Mouse (Mus musculus): ENCODE measurements at regions not wholly inside any gene's neighbourhood (a gene's known extent, or its start where the extent isn't known, plus 50 kb on each side); places are given as distances from the start of the nearest gene placed in this dataset.

DNA sequence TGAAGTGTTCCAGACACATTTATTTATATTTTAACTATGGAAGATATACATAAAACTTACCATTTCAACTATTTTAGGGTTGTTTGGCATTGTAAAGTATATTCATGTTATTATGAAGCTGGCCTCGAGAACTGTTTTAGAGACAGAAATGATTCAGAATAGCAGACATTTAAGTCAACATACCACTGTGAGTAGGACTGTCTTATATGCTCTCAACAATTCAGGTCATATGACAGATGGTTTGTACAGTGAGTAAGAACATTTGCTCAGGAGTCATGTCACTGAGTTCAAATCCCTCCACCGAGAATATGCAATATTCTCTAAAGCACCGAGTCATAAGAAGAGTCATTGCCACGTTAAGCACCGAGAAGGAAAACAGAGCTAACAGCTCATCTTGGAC, 290.6 kb downstream of the Lmx1a start:
- no peaks in the 10 kb centered on the region for H3K9me3 ChIP-seq (replicated peaks; ENCODE audit: insufficient read depth, low read length)
- TF ChIP-seq JUND (IDR thresholded peaks at IDR 0.05; ENCODE audit: low read depth, low read length), result no peak
- DNase-seq (ENCODE audit: low read depth, low spot score), result no peak
- no peaks in the 10 kb centered on the region for H3K27me3 ChIP-seq (ENCODE audit: control insufficient read depth in 1 of 2, insufficient read depth in 2 of 2, low read length in 2 of 2)
- no peak overlapping the region for H3K27ac ChIP-seq (ENCODE audit: control insufficient read depth, low read depth, low read length)
- no peak overlapping the region for H3K4me3 ChIP-seq (ENCODE audit: control insufficient read depth in 1 of 2, insufficient read depth in 1 of 2, low read depth in 2 of 2, low read length in 2 of 2)
- no peaks in the 10 kb centered on the region for H3K36me3 ChIP-seq (ENCODE audit: control insufficient read depth in 1 of 2, insufficient read depth in 2 of 2, low read length in 2 of 2)
- H3K9ac ChIP-seq (ENCODE audit: control insufficient read depth, low read depth, low read length, poor library complexity, severe bottlenecking), result no peak overlapping the region
- no peaks in the 10 kb centered on the region for H3K79me2 ChIP-seq (ENCODE audit: control insufficient read depth, insufficient read depth, low read length, poor library complexity)
- H3K4me1 ChIP-seq (ENCODE audit: control insufficient read depth in 1 of 2, insufficient read depth in 2 of 2, low read length in 2 of 2), result no peaks in the 10 kb centered on the region

- H3K9me3 ChIP-seq (replicated peaks; ENCODE audit: insufficient read depth, low read length), result no peaks in the 10 kb centered on the region
- TF ChIP-seq BHLHE40 (IDR thresholded peaks at IDR 0.05; ENCODE audit: borderline replicate concordance, low read depth, low read length) (no peak), POLR2AphosphoS5 (IDR thresholded peaks at IDR 0.05; ENCODE audit: borderline replicate concordance, low read depth, low read length) (no peak), CHD1 (IDR thresholded peaks at IDR 0.05; ENCODE audit: low read depth, low read length) (no peak), GATA1 (IDR thresholded peaks at IDR 0.05; ENCODE audit: low read depth, low read length) (no peak), RAD21 (IDR thresholded peaks at IDR 0.05; ENCODE audit: low read depth, low read length) (no peak), ETS1 (IDR thresholded peaks at IDR 0.05; ENCODE audit: low read depth, low read length) (no peak), ZMIZ1 (IDR thresholded peaks at IDR 0.05; ENCODE audit: low read depth, low read length) (no peak), MAZ (IDR thresholded peaks at IDR 0.05; ENCODE audit: low read depth, low read length) (no peak), JUND (IDR thresholded peaks at IDR 0.05; ENCODE audit: low read depth, low read length) (no peak), MYB (IDR thresholded peaks at IDR 0.05; ENCODE audit: low read depth, low read length) (no peak)
- no peaks in the 10 kb centered on the region for H3K79me2 ChIP-seq (ENCODE audit: control insufficient read depth, insufficient read depth, low read length, poor library complexity)
- no peak for DNase-seq (ENCODE audit: low read depth, low spot score)
- H3K36me3 ChIP-seq (ENCODE audit: control insufficient read depth in 1 of 2, insufficient read depth in 2 of 2, low read length in 2 of 2), result no peaks in the 10 kb centered on the region
- H3K4me1 ChIP-seq (ENCODE audit: control insufficient read depth in 1 of 2, insufficient read depth in 2 of 2, low read length in 2 of 2), result no peaks in the 10 kb centered on the region
- H3K27me3 ChIP-seq (ENCODE audit: control insufficient read depth in 1 of 2, insufficient read depth in 2 of 2, low read length in 2 of 2), result no peaks in the 10 kb centered on the region
- no peak overlapping the region for H3K4me3 ChIP-seq (ENCODE audit: control insufficient read depth in 1 of 2, insufficient read depth in 1 of 2, low read depth in 2 of 2, low read length in 2 of 2)
- no peak overlapping the region for H3K27ac ChIP-seq (ENCODE audit: control insufficient read depth, low read depth, low read length)
- no peak overlapping the region for H3K9ac ChIP-seq (ENCODE audit: control insufficient read depth, low read depth, low read length, poor library complexity, severe bottlenecking)
These were observed 292.3 kb downstream of the Lmx1a start for GRCm38 (mm10) chr1:167981292-167981691.

DNA sequence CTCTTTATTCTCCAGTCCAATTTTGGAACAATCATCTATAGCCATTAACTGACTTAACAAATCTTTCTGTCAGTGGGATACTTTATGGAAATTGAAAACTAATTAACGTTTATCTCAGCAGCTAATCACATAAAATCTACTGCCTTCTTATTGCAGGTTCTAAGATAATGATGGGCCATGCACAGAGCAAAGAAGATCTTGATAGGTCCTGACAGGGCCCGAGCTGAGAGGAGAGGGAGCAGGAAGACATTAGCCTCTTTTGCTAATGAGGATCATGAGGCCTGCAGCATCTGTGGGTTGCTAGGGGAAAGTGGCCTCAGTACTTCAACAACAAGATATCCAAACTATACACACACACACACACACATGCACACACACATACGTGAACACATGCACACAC, 318.4 kb downstream of the Lmx1a start:
- Histone ChIP-seq H3K27ac (ENCODE audit: control insufficient read depth, low read depth, low read length) (no peak overlapping the region), H3K4me3 (ENCODE audit: control insufficient read depth in 1 of 2, insufficient read depth in 1 of 2, low read depth in 2 of 2, low read length in 2 of 2) (no peak overlapping the region), H3K79me2 (ENCODE audit: control insufficient read depth, insufficient read depth, low read length, poor library complexity) (no peaks in the 10 kb centered on the region), H3K27me3 (ENCODE audit: control insufficient read depth in 1 of 2, insufficient read depth in 2 of 2, low read length in 2 of 2) (no peaks in the 10 kb centered on the region), H3K36me3 (ENCODE audit: control insufficient read depth in 1 of 2, insufficient read depth in 2 of 2, low read length in 2 of 2) (no peaks in the 10 kb centered on the region), H3K9me3 (replicated peaks; ENCODE audit: insufficient read depth, low read length) (no peaks in the 10 kb centered on the region), H3K4me1 (ENCODE audit: control insufficient read depth in 1 of 2, insufficient read depth in 2 of 2, low read length in 2 of 2) (no peaks in the 10 kb centered on the region), H3K9ac (ENCODE audit: control insufficient read depth, low read depth, low read length, poor library complexity, severe bottlenecking) (no peak overlapping the region)
- no peak for DNase-seq (ENCODE audit: low read depth, low spot score)
- TF ChIP-seq ETS1 (IDR thresholded peaks at IDR 0.05; ENCODE audit: low read depth, low read length) (no peak), MAFK (IDR thresholded peaks at IDR 0.05; ENCODE audit: borderline replicate concordance, low read depth, low read length) (no peak), ZKSCAN1 (IDR thresholded peaks at IDR 0.05; ENCODE audit: low read depth, low read length) (no peak), RAD21 (IDR thresholded peaks at IDR 0.05; ENCODE audit: low read depth, low read length) (no peak), SMC3 (IDR thresholded peaks at IDR 0.05; ENCODE audit: low read depth, low read length) (no peak), USF2 (IDR thresholded peaks at IDR 0.05; ENCODE audit: borderline replicate concordance in 1 of 2, insufficient read depth in 1 of 2, low read depth in 1 of 2, low read length in 2 of 2) (no peak), POLR2A (IDR thresholded peaks at IDR 0.05; ENCODE audit: control insufficient read depth in 1 of 2, insufficient read depth in 1 of 2, low read depth in 1 of 2, low read length in 2 of 2, poor library complexity in 1 of 2) (no peak), MEF2A (IDR thresholded peaks at IDR 0.05; ENCODE audit: extremely low read depth, insufficient replicate concordance, low read depth, low read length, poor library complexity, severe bottlenecking) (no peak), JUND (IDR thresholded peaks at IDR 0.05; ENCODE audit: low read depth, low read length) (no peak), MAZ (IDR thresholded peaks at IDR 0.05; ENCODE audit: low read depth, low read length) (no peak), TBP (IDR thresholded peaks at IDR 0.05; ENCODE audit: low read depth, low read length) (no peak), GABPA (IDR thresholded peaks at IDR 0.05; ENCODE audit: low read depth, low read length) (no peak), KAT2A (conservative IDR thresholded peaks at IDR 0.05; ENCODE audit: low read depth, low read length) (no peak), MAX (IDR thresholded peaks at IDR 0.05; ENCODE audit: low read length) (no peak), POLR2AphosphoS5 (IDR thresholded peaks at IDR 0.05; ENCODE audit: borderline replicate concordance, low read depth, low read length) (no peak), EP300 (IDR thresholded peaks at IDR 0.05; ENCODE audit: low read depth in 1 of 2, low read length in 2 of 2) (no peak), CHD2 (IDR thresholded peaks at IDR 0.05; ENCODE audit: low read length) (no peak), USF1 (IDR thresholded peaks at IDR 0.05; ENCODE audit: low read depth, low read length) (no peak)
